Mouse (Mus musculus) left cerebral cortex, adult 8-10 months (tissue): ENCODE results near the gene Gm6710. TPM values are rescaled to one million over a fixed set of nuclear protein-coding genes. Genes with fewer than 3 reads are reported as not detected.
"Not testable (repeated sequence)": the region's sequence is repeated elsewhere in the genome, so short reads cannot be mapped to it uniquely, and the experiment has no call there.

Source experiments
- DNase-seq, 2 experiments: peaks; one replicate each; pipeline ENCODE4 v3.0.0; 2022; ENCODE audit warnings: low spot score in 2 of 2
- total RNA-seq, 4 experiments: library from RNA; stranded (reverse); gene quantifications; 2 replicates each; pipeline ENCODE4 v1.2.4; 2022

Gene Gm6710
- total RNA-seq, result 10 to 100 TPM; 42.0 to 58.3 (median 48.3) TPM

DNA sequence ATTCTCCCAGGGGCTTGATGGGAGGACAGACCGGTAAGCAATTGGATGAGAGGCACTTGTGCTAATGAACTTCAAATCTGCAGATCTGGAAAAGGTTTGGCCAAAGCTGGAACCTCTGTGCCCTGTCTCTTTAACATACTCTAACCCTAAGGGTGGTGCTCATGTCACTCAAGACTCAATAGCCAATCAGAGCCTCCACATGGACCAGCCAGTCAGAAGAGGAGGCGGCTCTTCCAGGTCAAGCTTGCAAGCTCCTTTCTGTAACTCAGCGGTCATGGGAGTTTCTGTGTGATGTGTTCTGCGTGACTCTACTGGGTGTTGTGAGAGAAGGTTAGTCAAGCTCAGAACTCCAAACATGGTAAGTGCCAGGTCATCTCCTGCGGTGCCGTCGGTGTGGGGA lies at the start of gene Gm6710:
Gene Gm6710 (plus strand): TSS at position 196 of the 400 bp plus-strand sequence.
- DNase-seq, result not testable (repeated sequence)

Other genes with a start within 250 kb of the Gm6710 start
- gene Gm11007, start 225.2 kb upstream of the Gm6710 start, total RNA-seq, result not detected
- not detected for gene Zfp969, start 165.6 kb upstream of the Gm6710 start, total RNA-seq
- not detected for gene Gm2007, start 127.7 kb upstream of the Gm6710 start, total RNA-seq
- 10 to 100 TPM; 11.5 to 16.7 (median 14.2) TPM for gene Gm14288, start 68.1 kb upstream of the Gm6710 start, total RNA-seq
- gene Zfp966, start 61.9 kb downstream of the Gm6710 start, total RNA-seq, result 1 to 10 TPM; 5.3 to 7.5 (median 6.6) TPM
- 10 to 100 TPM; 41.4 to 58.9 (median 53.9) TPM for gene Gm2026, start 96.1 kb downstream of the Gm6710 start, total RNA-seq